Mouse (Mus musculus) WW6 (cell line): Measurements from ENCODE around the gene Tent4b.

ENCODE experiments used
- DNase-seq: peaks from one replicate; pipeline ENCODE4 v3.0.0-alpha.2; 2013; ENCODE audit warnings: low read depth, low spot score

The Tent4b gene

GRCm38 (mm10) chr8:88279220-88279619, 80.2 kb downstream of the Tent4b start:
- DNase-seq: no peak

GRCm38 (mm10) chr8:88279670-88280069, 80.7 kb downstream of the Tent4b start:
- DNase-seq: no peak

- DNase-seq: no peak
Measured at GRCm38 (mm10) chr8:88280904-88281303, 81.9 kb downstream of the Tent4b start.

- DNase-seq: no peak
Measured at GRCm38 (mm10) chr8:88282684-88283083, 83.7 kb downstream of the Tent4b start.

- no peak for DNase-seq
Measured at GRCm38 (mm10) chr8:88283243-88284115, 84.5 kb downstream of the Tent4b start.

- no peak for DNase-seq
Measured at GRCm38 (mm10) chr8:88284738-88285137, 85.7 kb downstream of the Tent4b start.

- DNase-seq: no peak
Measured at GRCm38 (mm10) chr8:88285469-88286356, 86.7 kb downstream of the Tent4b start.

GRCm38 (mm10) chr8:88286421-88286960, 87.5 kb downstream of the Tent4b start:
- DNase-seq: no peak

- DNase-seq: no peak
Measured at GRCm38 (mm10) chr8:88288622-88289242, 89.7 kb downstream of the Tent4b start.

GRCm38 (mm10) chr8:88289901-88290300, 90.9 kb downstream of the Tent4b start:
- no peak for DNase-seq

GRCm38 (mm10) chr8:88290326-88291304, 91.6 kb downstream of the Tent4b start:
- DNase-seq: no peak

GRCm38 (mm10) chr8:88291305-88291690, 92.3 kb downstream of the Tent4b start:
- no peak for DNase-seq

- no peak for DNase-seq
Measured at GRCm38 (mm10) chr8:88292926-88293325, 93.9 kb downstream of the Tent4b start.

- DNase-seq: no peak
Measured at GRCm38 (mm10) chr8:88293590-88294356, 94.8 kb downstream of the Tent4b start.

- DNase-seq: no peak
Measured at GRCm38 (mm10) chr8:88294977-88295376, 96.0 kb downstream of the Tent4b start.

GRCm38 (mm10) chr8:88297976-88298732, 99.1 kb downstream of the Tent4b start:
- DNase-seq: no peak

GRCm38 (mm10) chr8:88298733-88299103, 99.7 kb downstream of the Tent4b start:
- DNase-seq: no peak

GRCm38 (mm10) chr8:88299907-88300603, 101.0 kb downstream of the Tent4b start:
- DNase-seq: no peak
